Mouse (Mus musculus) neutrophil, adult 5-6 weeks (primary cell): Measurements from ENCODE around the gene Xlr4a. TPM values are rescaled to one million over a fixed set of nuclear protein-coding genes. Genes with fewer than 3 reads are reported as not detected.
"Not testable (repeated sequence)": the region's sequence is repeated elsewhere in the genome, so short reads cannot be mapped to it uniquely, and the experiment has no call there.

Experiments used
- ATAC-seq: fragments of 151-379, 151-347 bp; 2 replicates; pipeline ENCODE4 v1.8.0; 2017; ENCODE audit warnings: mild to moderate bottlenecking, moderate TSS enrichment; ENCODE audit not compliant: insufficient number of reproducible peaks, poor library complexity, low FRiP score, severe bottlenecking; ENCODE audit errors: extremely low read depth
- total RNA-seq: library from RNA; stranded (forward); fragments of 200-1000 nt; gene quantifications from 2 replicates; pipeline ENCODE4 v1.2.3, GENCODE M21; 2017

The Xlr4a gene
- 14.2 and 15.1 TPM in 2 replicates for total RNA-seq

DNA sequence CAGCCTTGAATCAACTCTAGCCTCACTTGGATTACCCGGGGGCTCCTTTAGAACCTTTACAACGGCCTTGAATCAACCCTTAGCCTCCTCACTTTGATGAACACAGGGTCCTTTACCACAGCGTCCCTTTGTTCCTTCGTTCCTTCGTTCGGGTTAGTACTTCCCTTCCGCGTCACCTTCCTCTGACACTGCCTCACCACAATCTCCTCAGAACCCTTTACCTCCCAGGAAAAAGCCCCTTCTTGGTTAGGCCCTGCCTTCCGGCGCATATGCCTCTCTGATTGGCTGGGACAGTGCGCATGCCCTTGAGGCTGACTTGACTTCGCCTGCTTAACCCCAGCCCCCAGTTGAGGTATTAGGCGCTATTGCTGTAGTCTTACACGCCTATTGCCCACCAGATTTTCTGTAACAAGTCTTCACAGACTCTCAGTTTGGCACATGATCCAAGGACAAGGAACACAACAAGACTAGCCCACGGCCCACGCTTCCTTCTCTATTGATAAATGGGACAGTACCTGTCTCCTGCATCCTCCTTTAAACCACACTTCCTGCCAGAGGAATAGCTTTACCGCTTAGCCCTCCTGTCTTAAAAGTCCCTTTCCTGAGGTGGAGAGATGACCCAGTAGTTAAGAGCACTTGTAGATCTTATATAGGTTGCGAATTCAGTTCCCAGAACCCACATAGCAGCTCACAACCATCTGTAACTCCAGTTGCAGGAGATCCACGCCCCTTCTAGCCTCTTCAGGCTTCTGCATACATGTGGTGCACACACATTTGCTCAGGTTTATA lies at the start of gene Xlr4a:
Gene Xlr4a (minus strand): TSS at position 212 of the 789 bp plus-strand sequence.
- not testable (repeated sequence) for ATAC-seq

GRCm38 (mm10) chrX:73122859-73123829 lies 40.9 kb upstream of the Xlr4a start:
- not testable (repeated sequence) for ATAC-seq

- ATAC-seq: not testable (repeated sequence)
Measured at GRCm38 (mm10) chrX:73116747-73117146, 34.5 kb upstream of the Xlr4a start, which contains the start of gene Gm14685. TSS of gene Gm14685 (plus strand) at chrX:73117047.

DNA sequence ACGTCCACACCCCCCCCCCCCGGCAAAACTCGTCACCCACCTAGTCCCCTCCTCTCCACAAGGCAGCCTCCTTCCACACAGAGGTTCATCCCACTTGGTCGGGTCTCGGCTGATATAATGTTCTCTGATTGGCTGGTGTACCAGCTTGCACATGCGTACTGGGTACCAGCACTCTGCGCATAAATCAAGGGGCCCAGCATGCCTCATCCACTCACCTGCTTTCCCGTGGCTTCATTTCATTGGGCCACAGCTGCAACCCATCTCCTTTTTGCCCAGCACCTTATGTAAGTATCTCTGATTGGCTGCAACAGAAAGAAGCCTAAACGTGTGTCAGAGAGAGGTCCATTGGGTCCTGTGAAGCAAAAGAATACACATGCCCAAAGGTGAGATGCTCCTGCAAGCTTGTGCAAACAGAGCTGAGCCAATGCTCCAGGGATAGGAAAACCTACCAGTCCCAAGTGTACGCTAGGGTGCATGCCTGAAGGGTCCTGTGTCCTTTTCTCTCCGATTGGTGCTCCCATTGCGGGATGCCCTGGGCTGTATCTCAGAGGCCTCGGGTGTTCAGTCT lies 14.7 kb upstream of the Xlr4a start, which contains the start of gene Xlr3a:
Gene Xlr3a (minus strand): TSS at position 155 of the 568 bp plus-strand sequence.
- ATAC-seq: not testable (repeated sequence)

GRCm38 (mm10) chrX:73066765-73067312 lies 15.4 kb downstream of the Xlr4a start:
- ATAC-seq: not testable (repeated sequence)

DNA sequence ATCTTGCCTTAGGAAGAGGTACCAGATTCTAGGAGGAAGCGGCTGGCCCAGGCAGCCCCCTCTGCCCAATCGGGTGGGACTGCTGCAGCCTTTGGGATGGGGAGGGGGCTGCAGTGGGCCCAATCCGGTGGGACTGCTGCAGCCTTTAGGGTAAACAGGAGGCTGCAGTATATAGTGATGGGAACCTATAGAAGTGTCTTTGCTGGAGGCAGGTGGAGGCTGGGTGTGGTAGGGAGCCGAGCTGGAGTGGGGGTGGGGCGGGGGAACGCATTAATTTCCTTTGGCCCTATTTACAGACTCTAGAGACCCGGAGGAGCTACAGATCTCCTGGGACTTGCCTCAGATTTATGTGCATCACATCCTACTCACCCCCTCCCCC lies 17.9 kb downstream of the Xlr4a start, which contains the start of gene Pnma3:
Gene Pnma3 (plus strand): TSS at position 373 of the 379 bp plus-strand sequence.
- no peak for ATAC-seq

- no peak for ATAC-seq
Measured at GRCm38 (mm10) chrX:73063512-73064414, 18.5 kb downstream of the Xlr4a start.

DNA sequence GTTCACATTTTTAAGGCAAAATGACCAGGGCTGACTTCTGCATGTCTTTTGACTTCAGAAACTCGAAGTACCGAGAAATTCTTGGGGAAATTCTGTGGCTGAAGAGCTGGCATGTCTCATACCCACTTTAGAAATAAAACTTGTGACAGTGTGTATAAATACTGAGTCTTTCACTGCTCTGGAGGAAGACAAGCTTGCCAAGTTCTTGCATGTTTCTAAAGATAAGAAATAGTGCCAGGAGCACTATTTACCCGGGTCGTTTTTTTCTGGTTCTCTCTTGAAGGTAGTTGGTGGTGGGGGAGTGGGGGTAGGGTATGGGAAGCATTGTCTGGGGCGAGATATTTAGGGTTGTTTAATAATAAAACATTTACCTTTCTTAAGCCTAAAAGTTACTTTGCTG lies 20.0 kb downstream of the Xlr4a start:
- ATAC-seq: no peak

GRCm38 (mm10) chrX:73061528-73061927 lies 20.8 kb downstream of the Xlr4a start:
- ATAC-seq: no peak

- ATAC-seq: peak; percentile 97
Measured at GRCm38 (mm10) chrX:73053860-73054563, 28.3 kb downstream of the Xlr4a start.

DNA sequence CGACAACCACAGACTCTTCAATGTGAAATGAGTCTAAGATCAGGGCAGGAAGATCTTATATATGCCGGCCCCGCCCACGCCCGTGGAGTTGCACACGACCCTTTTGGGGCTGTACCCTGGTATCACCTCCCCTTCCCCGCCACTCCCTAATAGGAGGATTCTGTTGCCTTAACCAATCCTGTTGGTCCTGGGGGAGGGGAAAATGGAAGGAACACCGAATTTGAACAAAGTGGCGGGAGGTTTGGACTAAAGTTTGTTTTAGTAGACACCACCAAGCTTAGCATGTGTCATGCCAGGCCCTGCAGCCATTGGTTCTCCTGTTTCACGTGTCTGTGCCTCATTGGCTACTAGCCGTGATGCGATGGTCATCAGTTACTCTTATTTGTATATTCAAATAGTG lies 42.6 kb downstream of the Xlr4a start:
- ATAC-seq: no peak

DNA sequence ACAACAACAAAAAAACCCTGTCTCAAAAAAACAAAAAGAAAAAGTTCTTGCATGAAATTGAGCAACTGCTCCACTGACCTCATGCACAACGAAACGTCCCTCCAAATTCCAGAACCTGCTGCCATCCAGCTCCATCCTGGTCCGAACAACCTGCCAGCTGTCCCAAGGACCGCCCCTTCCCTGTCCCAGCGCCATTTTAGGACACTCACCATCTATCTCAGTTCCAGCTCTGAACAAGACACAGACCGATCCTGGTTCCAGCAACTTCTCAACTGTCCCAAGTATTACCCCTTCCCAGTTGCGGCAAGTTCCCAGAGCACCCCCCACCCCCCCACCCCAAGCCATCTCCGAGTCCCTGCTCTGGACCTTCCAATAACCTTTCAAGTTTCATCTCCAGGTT lies 43.4 kb downstream of the Xlr4a start:
- ATAC-seq: no peak

- no peak for ATAC-seq
Measured at GRCm38 (mm10) chrX:73037003-73037402, 45.3 kb downstream of the Xlr4a start, which contains the start of gene Pnma5. TSS of gene Pnma5 (minus strand) at chrX:73037103.

Other genes with a start within 250 kb of the Xlr4a start
- 43.0 and 52.5 TPM in 2 replicates for gene Cetn2, start 164.1 kb downstream of the Xlr4a start, total RNA-seq
- gene Nsdhl, start 163.9 kb downstream of the Xlr4a start, total RNA-seq: 6.9 and 7.9 TPM in 2 replicates
- 0.70 and 1.2 TPM in 2 replicates for gene Zfp185, start 95.1 kb downstream of the Xlr4a start, total RNA-seq
- gene Pnma5, start 45.4 kb downstream of the Xlr4a start, total RNA-seq: not detected in 2 replicates
- not detected in 2 replicates for gene Pnma3, start 17.7 kb downstream of the Xlr4a start, total RNA-seq
- 1.2 and 2.1 TPM in 2 replicates for gene Xlr3a, start 14.6 kb upstream of the Xlr4a start, total RNA-seq
- not detected in 2 replicates for gene Gm14685, start 34.6 kb upstream of the Xlr4a start, total RNA-seq
- not detected in 2 replicates for gene Xlr5b, start 66.3 kb upstream of the Xlr4a start, total RNA-seq
- not detected in 2 replicates for gene DXBay18, start 67.0 kb upstream of the Xlr4a start, total RNA-seq
- gene Spin2d, start 94.5 kb upstream of the Xlr4a start, total RNA-seq: not detected in 2 replicates
- 10.7 and 12.6 TPM in 2 replicates for gene Xlr3b, start 109.7 kb upstream of the Xlr4a start, total RNA-seq
- 58.9 and 71.6 TPM in 2 replicates for gene Xlr4b, start 131.9 kb upstream of the Xlr4a start, total RNA-seq
- gene F8a, start 145.8 kb upstream of the Xlr4a start, total RNA-seq: 5.0 and 5.4 TPM in 2 replicates
- gene Xlr4c, start 160.7 kb upstream of the Xlr4a start, total RNA-seq: 11.1 and 24.4 TPM in 2 replicates
- not detected in 2 replicates for gene Xlr3c, start 182.9 kb upstream of the Xlr4a start, total RNA-seq
- gene Xlr5a, start 210.5 kb upstream of the Xlr4a start, total RNA-seq: not detected in 2 replicates
- not detected in 2 replicates for gene Xlr5c, start 210.5 kb upstream of the Xlr4a start, total RNA-seq